8 mouse cellular contexts compared by ENCODE assay signal in genomic region chrX:12587192-12587957, GRCm38 (mm10). TPM values are rescaled to one million over a fixed set of nuclear protein-coding genes. Genes with fewer than 3 reads are reported as not detected.
DNase-seq lines count a peak whose midpoint lies in the region; ATAC-seq lines count a peak whose summit lies in the region.

Gene Atp6ap2, plus strand, starts transcription at chrX:12587801.

- H3K9me3 ChIP-seq in hindbrain, embryonic 11.5 days (ENCODE audit: control insufficient read depth, low read length), result no peaks in the 10 kb centered on the region

- no peaks in the 10 kb centered on the region for H3K36me3 ChIP-seq in hindbrain, embryonic 11.5 days (ENCODE audit: control insufficient read depth, insufficient read depth, low read length)

- H3K27me3 ChIP-seq in hindbrain, embryonic 11.5 days (ENCODE audit: control insufficient read depth, insufficient read depth, low read length), result no peaks in the 10 kb centered on the region

- H3K4me2 ChIP-seq in hindbrain, embryonic 11.5 days (replicated peaks; ENCODE audit: low read depth, low read length), result peak within 1 kb of the TSS; percentile 42

- H3K4me3 ChIP-seq in hindbrain, embryonic 11.5 days (ENCODE audit: low read depth, low read length), result peak within 1 kb of the TSS; percentile 68

- peak; percentile 92 for DNase-seq in Muller cell, postnatal 12 days (ENCODE audit: inconsistent ontology term)
- peak; percentile 97 for DNase-seq in cerebellum, adult 9-11 months
- peak; percentile 93 to 94 for DNase-seq in frontal cortex, adult 2 months (ENCODE audit: extremely low spot score in 1 of 2, low spot score in 1 of 2)
- peak; percentile 90 for DNase-seq in hindbrain, embryonic 11.5 days (ENCODE audit: low spot score)
- peak; percentile 84 to 85 for DNase-seq in layer of hippocampus, postnatal 10 days (ENCODE audit: low spot score in 2 of 2)
- peak; percentile 96 for DNase-seq in lung, postnatal 10 days
- DNase-seq in ovary, postnatal 36 days (ENCODE audit: low spot score), result peak; percentile 87
- DNase-seq in thymus, postnatal 25 days, result peak; percentile 91

- peak; percentile 100 for ATAC-seq in hindbrain, embryonic 11.5 days (ENCODE audit: low FRiP score)

- peak within 1 kb of the TSS; percentile 70 for H3K27ac ChIP-seq in hindbrain, embryonic 11.5 days (ENCODE audit: low read depth, low read length)

- peak within 1 kb of the TSS; percentile 77 for H3K9ac ChIP-seq in hindbrain, embryonic 11.5 days (ENCODE audit: low read depth, low read length)

- H3K4me1 ChIP-seq in hindbrain, embryonic 11.5 days (replicated peaks; ENCODE audit: control insufficient read depth, insufficient read depth, low read length), result no peaks in the 10 kb centered on the region

- WGBS in hindbrain, embryonic 11.5 days, result 17% methylated on average over 48 of the region's 49 CpGs

RNA-seq across cellular contexts. Expression of gene Atp6ap2, which starts in this region (rescaled TPM):
- polyA plus RNA-seq in frontal cortex, adult 2 months (2012; rRNA removed), result 155 and 163 TPM in 2 replicates
- polyA plus RNA-seq in hindbrain, embryonic 11.5 days (2014; fragmentation: Nextera tagmentation; extraction: Ambion mirVana), result 100 and 109 TPM in 2 replicates
- 100 to 1,000 TPM; 190 to 210 TPM for total RNA-seq in layer of hippocampus, postnatal 10 days (2021)

Comparison
In these comparisons a context has a peak if more than half of its experiments do, and no peak if none do; other contexts are left out.
1. Peak in every context shown above with its lines: DNase-seq, ATAC-seq, H3K4me3 ChIP-seq and H3K27ac ChIP-seq.